Mouse (Mus musculus) limb, embryonic 14.5 days (tissue): ENCODE data around the gene Ube2d2b. TPM values are rescaled to one million over a fixed set of nuclear protein-coding genes. Genes with fewer than 3 reads are reported as not detected.

ENCODE experiments used
- ATAC-seq: fragments of 200-750 bp; cut with Nextera tagmentation; 2 replicates; pipeline ENCODE4 v1.8.0; 2017; ENCODE audit warnings: low read depth, moderate number of reproducible peaks, moderate TSS enrichment; ENCODE audit not compliant: low FRiP score
- DNase-seq: peaks from one replicate; pipeline ENCODE4 v3.0.0-alpha.2; 2015; ENCODE audit warnings: low spot score
- H3K27ac ChIP-seq: fragments of 300-500 bp; sonication (generic); replicated peaks from 2 replicates; pipeline ENCODE4 v1.5.1; 2014; ENCODE audit warnings: low read depth, mild to moderate bottlenecking, low read length, moderate library complexity, mixed read lengths
- H3K27me3 ChIP-seq: fragments of 300-500 bp; sonication (generic); 2 replicates; pipeline ENCODE4 v1.6.1; 2014; ENCODE audit warnings: low read length, mixed read lengths; ENCODE audit not compliant: control insufficient read depth, insufficient read depth
- H3K36me3 ChIP-seq: fragments of 300-500 bp; sonication (generic); 2 replicates; pipeline ENCODE4 v1.6.1; 2014; ENCODE audit warnings: mild to moderate bottlenecking, low read length, moderate library complexity, mixed read lengths; ENCODE audit not compliant: control insufficient read depth, insufficient read depth
- H3K4me1 ChIP-seq: fragments of 300-500 bp; sonication (generic); 2 replicates; pipeline ENCODE4 v1.6.1; 2014; ENCODE audit warnings: antibody characterized with exemption, low read length, mixed read lengths; ENCODE audit not compliant: control insufficient read depth, insufficient read depth
- H3K4me2 ChIP-seq: fragments of 300-500 bp; sonication (generic); replicated peaks from 2 replicates; pipeline ENCODE4 v1.6.1; 2014; ENCODE audit warnings: low read depth, mild to moderate bottlenecking, low read length, moderate library complexity; ENCODE audit not compliant: severe bottlenecking
- H3K4me3 ChIP-seq: fragments of 300-500 bp; sonication (generic); replicated peaks from 2 replicates; pipeline ENCODE4 v1.5.1; 2014; ENCODE audit warnings: low read length
- H3K9ac ChIP-seq: fragments of 300-500 bp; sonication (generic); 2 replicates; pipeline ENCODE4 v1.6.1; 2014; ENCODE audit warnings: mild to moderate bottlenecking, low read depth, low read length, moderate library complexity; ENCODE audit not compliant: severe bottlenecking
- H3K9me3 ChIP-seq: fragments of 300-500 bp; sonication (generic); 2 replicates; pipeline ENCODE4 v1.6.1; 2016; ENCODE audit warnings: low read length; ENCODE audit not compliant: control insufficient read depth
- POLR2A ChIP-seq: fragments of 200-500 bp; IDR thresholded peaks from 2 replicates; pipeline ENCODE4 v1.8.0; 2012; ENCODE audit warnings: inconsistent platforms, mild to moderate bottlenecking, moderate library complexity, borderline replicate concordance; ENCODE audit not compliant: insufficient read depth, insufficient read length; ENCODE audit errors: extremely low read depth
- WGBS: fragments of 180-500 bp; shearing (Covaris S2); extraction: QIAGEN DNeasy Blood & Tissue Kit; methylation state at CpG from one replicate; pipeline ENCODE4 v1.1.7; 2014; 5-methylcytosine and 5-hydroxymethylcytosine counted together
- polyA plus RNA-seq, 2 experiments: library from polyadenylated mRNA; depleted of rRNA in 1 of 2; stranded (reverse) in 1 of 2; unstranded in 1 of 2; fragments of >200 nt; fragmentation: Nextera tagmentation in 1 of 2; extraction: Ambion mirVana in 1 of 2; gene quantifications; 2 replicates each; pipeline versions ENCODE4 v1.2.1 to v1.2.3; 2012 to 2014

The Ube2d2b gene
- polyA plus RNA-seq, 2 experiments, result not detected

- Histone ChIP-seq H3K4me2 (no peak overlapping the region), H3K4me1 (no peaks in the 10 kb centered on the region), H3K27me3 (no peaks in the 10 kb centered on the region), H3K9me3 (no peaks in the 10 kb centered on the region), H3K4me3 (no peak overlapping the region), H3K9ac (no peak overlapping the region), H3K27ac (no peak overlapping the region), H3K36me3 (peaks cover 27% of the 10 kb centered on the region)
- DNase-seq (no peak), ATAC-seq (no peak)
- no peak for TF ChIP-seq POLR2A
- 73% methylated on average over 4 of the region's 4 CpGs for whole genome bisulfite sequencing
These were observed 22.4 kb upstream of the Ube2d2b start for GRCm38 (mm10) chr5:107807496-107807895.

- ATAC-seq (no peak), DNase-seq (no peak)
- H3K36me3 ChIP-seq, result peaks cover 50% of the 10 kb centered on the region
- H3K4me3 ChIP-seq, result no peak overlapping the region
- no peak overlapping the region for H3K4me2 ChIP-seq
- TF ChIP-seq POLR2A, result no peak
- 92% methylated on average over 2 of the region's 2 CpGs for WGBS
- H3K27me3 ChIP-seq, result no peaks in the 10 kb centered on the region
- no peaks in the 10 kb centered on the region for H3K9me3 ChIP-seq
- no peak overlapping the region for H3K27ac ChIP-seq
- no peak overlapping the region for H3K9ac ChIP-seq
- H3K4me1 ChIP-seq, result no peaks in the 10 kb centered on the region
These were observed 15.2 kb upstream of the Ube2d2b start for GRCm38 (mm10) chr5:107814651-107815050.

DNA sequence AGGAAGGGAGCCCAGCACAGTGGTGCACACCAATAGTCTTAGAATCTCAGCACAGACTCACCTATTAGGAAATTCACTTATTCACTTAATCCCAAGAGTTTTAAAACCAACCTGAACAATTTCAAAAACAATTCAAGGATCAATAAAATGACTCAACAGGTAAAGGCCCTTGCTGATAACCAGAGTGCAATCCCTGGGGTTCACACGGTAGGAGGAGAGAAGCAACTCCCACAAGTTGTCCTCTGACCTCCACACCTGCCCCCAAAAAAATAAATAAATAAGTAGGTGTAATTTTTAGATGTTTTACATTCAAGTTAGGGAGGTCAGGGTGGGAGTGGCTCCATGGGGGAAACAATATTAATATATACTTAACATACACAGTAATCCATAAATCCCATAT, 7.4 kb upstream of the Ube2d2b start:
- H3K4me1 ChIP-seq, result no peaks in the 10 kb centered on the region
- H3K9ac ChIP-seq, result no peak overlapping the region
- H3K4me2 ChIP-seq, result no peak overlapping the region
- no peaks in the 10 kb centered on the region for H3K27me3 ChIP-seq
- H3K27ac ChIP-seq, result no peak overlapping the region
- no peak for DNase-seq
- H3K36me3 ChIP-seq, result peaks cover 10% of the 10 kb centered on the region
- no peak overlapping the region for H3K4me3 ChIP-seq
- TF ChIP-seq POLR2A, result no peak
- ATAC-seq, result no peak
- WGBS, result 96% methylated on average over 1 of the region's 1 CpGs
- no peaks in the 10 kb centered on the region for H3K9me3 ChIP-seq

GRCm38 (mm10) chr5:107831351-107831750, 1.5 kb downstream of the Ube2d2b start:
- WGBS, result 82% methylated on average over 3 of the region's 3 CpGs
- Histone ChIP-seq H3K4me3 (no peak overlapping the region), H3K9me3 (peaks cover 5% of the 10 kb centered on the region; the same call in 1 of the 2 replicates), H3K4me1 (no peaks in the 10 kb centered on the region), H3K27ac (no peak overlapping the region), H3K4me2 (no peak overlapping the region), H3K27me3 (no peaks in the 10 kb centered on the region), H3K36me3 (0 out of 2 replicates have a peak, but pooled peaks cover 6% of the 10 kb centered on the region), H3K9ac (no peak overlapping the region)
- ATAC-seq (no peak), DNase-seq (no peak)
- TF ChIP-seq POLR2A, result no peak

DNA sequence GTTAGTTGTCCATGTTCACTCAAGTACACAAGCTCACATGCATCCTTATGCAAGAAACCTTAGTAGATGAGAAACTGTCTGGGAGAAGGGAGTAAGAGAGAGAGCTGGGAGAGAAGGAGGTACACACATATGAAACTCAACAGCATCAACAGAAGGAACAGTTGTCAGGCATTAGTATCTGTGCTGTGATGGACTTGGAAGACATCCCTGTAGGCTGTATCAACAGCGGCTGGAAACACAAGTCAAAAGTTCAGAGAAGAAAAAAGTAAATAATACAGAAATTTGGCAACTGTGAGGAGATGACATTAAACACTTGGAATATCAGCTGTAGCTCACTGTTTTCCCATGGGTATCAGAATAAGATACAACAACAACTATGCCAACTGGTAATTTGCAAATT, 4.4 kb downstream of the Ube2d2b start:
- no peak for TF ChIP-seq POLR2A
- 84% methylated on average over 1 of the region's 1 CpGs for WGBS
- no peak for ATAC-seq

More for the DNA sequence above, 4.4 kb downstream of the Ube2d2b start:
- 0 out of 2 replicates have a peak, but pooled peaks cover 6% of the 10 kb centered on the region for H3K36me3 ChIP-seq
- DNase-seq, result no peak
- peaks cover 5% of the 10 kb centered on the region; the same call in 1 of the 2 replicates for H3K9me3 ChIP-seq
- no peaks in the 10 kb centered on the region for H3K4me1 ChIP-seq
- no peak overlapping the region for H3K4me3 ChIP-seq
- H3K27me3 ChIP-seq, result no peaks in the 10 kb centered on the region
- no peak overlapping the region for H3K4me2 ChIP-seq
- no peak overlapping the region for H3K27ac ChIP-seq
- H3K9ac ChIP-seq, result no peak overlapping the region
